Mouse (Mus musculus): ENCODE results near the gene Suv39h2. TPM values are rescaled to one million over a fixed set of nuclear protein-coding genes. Genes with fewer than 3 reads are reported as not detected.

Gene Suv39h2
- total RNA-seq, 2 experiments from 2014 or later, result 3.5 to 4.5 TPM

DNA sequence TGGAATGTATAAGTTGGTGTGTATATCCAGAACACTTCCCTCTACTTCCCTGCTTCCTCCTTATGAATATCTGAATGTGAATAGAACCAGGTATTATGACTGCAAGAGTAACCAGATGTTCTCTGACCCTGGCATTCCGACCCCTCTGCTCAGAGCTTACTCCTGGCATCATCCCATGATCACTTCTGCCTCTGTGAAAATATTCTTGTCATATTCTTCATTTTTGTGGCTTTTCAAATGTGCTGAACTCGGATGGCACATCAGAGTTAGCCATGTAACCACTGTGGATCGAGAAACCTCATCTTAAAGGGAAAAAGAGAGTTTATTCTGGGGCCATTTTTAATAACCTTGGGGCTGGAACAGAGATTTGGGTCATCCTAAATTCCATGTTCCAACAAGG, 52.3 kb downstream of the Suv39h2 start, which contains the start of gene Meig1:
Gene Meig1 (minus strand): TSS at position 101 of the 400 bp plus-strand sequence.
- DNase-seq, result no peak

DNA sequence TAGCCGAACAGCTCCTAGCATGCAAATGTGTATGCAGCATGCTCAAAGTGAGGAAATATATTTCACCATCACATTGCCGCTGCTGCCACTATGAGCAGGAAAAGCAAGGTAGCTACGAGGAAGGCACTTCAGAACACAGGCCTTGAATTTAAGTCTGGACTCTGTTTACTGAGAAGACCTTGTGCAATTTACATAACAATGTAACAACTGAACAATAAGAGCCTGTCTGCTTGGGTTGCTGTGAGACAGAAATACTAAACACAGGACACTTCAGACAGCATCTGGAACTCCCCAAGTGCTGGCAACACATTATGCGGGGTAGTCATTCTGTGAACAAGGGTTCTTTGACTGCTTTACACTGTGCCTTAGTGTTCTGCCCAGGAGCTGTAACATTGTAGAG, 54.7 kb downstream of the Suv39h2 start:
- no peak for DNase-seq

DNA sequence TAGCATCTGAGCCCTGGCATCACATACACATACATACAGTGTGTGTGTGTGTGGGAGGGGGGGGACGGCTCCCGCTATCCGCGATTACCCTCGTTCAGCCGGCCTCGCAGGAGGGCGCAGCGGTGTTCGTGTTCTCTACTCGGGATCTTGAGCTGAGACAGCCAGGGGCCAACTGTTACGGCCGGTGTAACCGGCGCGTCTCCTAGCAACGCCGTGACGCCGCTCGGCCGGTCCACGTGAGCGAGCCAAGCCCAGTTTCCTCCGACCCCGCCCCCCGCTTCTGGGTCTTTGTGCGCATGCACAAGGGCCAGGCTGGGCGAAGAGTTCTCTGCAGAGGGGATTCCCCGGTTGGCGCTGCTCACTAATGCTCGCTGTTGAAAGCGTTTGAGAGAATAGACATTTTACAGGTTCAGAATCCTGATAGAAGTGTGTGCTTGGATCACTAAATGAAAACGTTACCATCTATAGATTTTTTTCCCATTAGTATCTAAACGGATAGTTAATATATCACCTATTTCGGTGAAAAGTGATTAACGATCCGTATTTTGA, 55.9 kb downstream of the Suv39h2 start:
- peak; percentile 93 to 94 for DNase-seq

DNA sequence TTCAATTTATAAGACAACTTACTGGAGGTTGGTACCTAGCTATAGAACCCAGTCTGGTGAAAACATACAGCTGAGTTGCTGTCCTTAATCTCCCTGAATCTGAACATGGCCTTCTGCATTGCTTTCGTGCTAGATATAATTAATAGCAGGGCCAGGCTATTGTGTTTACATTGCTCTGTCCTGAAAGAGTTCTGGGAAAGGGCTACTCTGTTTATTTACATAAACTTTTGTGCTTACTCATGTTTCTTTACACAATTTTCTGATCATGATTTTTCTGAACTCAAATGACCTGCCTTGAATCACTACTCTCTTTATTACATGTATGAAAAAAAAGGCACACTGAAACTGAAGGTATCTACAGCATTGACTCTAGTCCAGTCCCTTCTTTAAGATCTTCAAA, 59.2 kb downstream of the Suv39h2 start:
- DNase-seq, result no peak

DNA sequence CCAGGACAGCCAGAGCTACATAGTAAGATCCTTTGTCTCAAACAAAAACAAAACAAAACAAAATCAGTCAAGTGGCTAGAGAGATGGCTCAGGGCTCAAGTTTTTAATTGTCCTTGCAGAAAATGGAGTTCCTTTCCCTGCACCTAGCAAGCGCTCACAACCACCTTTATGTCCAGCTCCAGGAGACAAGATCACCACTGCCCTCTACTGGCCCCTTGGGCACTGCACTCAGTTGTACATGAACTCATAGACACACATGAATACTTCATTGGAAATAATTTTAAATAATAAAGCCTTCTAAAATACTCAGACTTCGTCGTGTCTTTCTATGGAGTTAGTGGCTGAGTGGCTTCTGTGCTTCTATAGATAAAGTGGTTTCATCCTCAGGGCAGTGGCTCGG, 60.6 kb downstream of the Suv39h2 start:
- peak; percentile 38 to 55 for DNase-seq

DNA sequence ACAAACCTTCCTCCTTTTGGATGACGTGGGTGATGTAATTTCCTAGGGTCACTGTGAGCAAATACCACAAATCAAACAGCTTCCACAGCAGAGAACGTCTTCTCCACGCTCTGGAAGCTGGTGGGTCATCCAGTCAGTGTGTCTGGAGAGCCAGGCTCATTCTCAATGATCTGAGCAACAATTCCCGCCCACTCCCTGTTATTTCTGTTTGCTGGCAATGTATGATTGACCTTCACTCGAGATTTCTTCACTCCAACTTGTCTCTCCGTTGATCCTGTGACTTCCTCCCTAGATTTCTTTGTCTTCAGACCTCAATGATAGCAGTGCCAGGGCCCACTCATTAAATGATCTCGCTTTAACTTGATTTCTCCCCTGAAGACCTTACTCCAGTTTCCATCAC, 67.1 kb downstream of the Suv39h2 start:
- DNase-seq, result no peak

DNA sequence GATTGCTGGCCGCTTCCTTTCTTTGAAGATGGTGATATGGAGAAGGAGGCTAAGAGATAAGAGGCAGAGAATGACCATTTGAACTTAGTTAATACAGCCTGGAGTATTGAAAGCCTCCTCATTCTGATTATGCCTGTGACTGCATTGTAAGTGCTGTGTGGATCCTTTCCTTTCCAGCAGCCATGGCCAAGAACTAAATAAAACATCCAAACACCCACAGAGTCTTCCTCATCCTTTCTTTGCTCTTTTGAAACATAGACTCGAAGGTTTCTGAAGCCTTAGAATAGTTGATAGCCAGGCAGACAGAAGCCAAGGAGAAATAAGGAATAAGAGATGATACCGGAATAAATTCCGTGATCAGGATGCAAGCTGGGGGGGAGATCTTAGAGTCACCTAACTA, 68.8 kb downstream of the Suv39h2 start:
- DNase-seq, result no peak

Other genes starting within 250 kb of the Suv39h2 start
- 10 to 100 TPM; 89.4 to 98.0 TPM for gene Nmt2, start 190.8 kb downstream of the Suv39h2 start, total RNA-seq (2021)
- 10 to 100 TPM in 1 of 2 experiments, 1 to 10 TPM in 1; 8.4 to 11.9 TPM for gene Rpp38, start 142.4 kb downstream of the Suv39h2 start, total RNA-seq (2021)
- 1 to 10 TPM; 1.6 to 2.4 TPM for gene Acbd7, start 138.9 kb downstream of the Suv39h2 start, total RNA-seq (2021)
- not detected for gene Olah, start 77.8 kb downstream of the Suv39h2 start, total RNA-seq (2021)
- gene Meig1, start 52.4 kb downstream of the Suv39h2 start, total RNA-seq (2021), result 1 to 10 TPM; 3.9 to 4.2 TPM
- gene Dclre1c, start 50.9 kb downstream of the Suv39h2 start, total RNA-seq (2021), result 10 to 100 TPM; 13.5 to 14.8 TPM
- 1 to 10 TPM; 4.9 to 5.5 TPM for gene Gm45902, start 37.8 kb upstream of the Suv39h2 start, total RNA-seq (2021)
- 10 to 100 TPM; 48.3 to 53.7 TPM for gene Hspa14, start 37.8 kb upstream of the Suv39h2 start, total RNA-seq (2021)
- 1 to 10 TPM in 1 of 2 experiments, under 1 TPM in 1; 0.70 to 1.8 TPM for gene Cdnf, start 38.0 kb upstream of the Suv39h2 start, total RNA-seq (2021)
- gene Fam107b, start 95.5 kb upstream of the Suv39h2 start, total RNA-seq (2021), result 10 to 100 TPM; 13.1 to 18.6 TPM